ENCODE assay signal across 8 mouse cellular contexts in the genomic region with DNA sequence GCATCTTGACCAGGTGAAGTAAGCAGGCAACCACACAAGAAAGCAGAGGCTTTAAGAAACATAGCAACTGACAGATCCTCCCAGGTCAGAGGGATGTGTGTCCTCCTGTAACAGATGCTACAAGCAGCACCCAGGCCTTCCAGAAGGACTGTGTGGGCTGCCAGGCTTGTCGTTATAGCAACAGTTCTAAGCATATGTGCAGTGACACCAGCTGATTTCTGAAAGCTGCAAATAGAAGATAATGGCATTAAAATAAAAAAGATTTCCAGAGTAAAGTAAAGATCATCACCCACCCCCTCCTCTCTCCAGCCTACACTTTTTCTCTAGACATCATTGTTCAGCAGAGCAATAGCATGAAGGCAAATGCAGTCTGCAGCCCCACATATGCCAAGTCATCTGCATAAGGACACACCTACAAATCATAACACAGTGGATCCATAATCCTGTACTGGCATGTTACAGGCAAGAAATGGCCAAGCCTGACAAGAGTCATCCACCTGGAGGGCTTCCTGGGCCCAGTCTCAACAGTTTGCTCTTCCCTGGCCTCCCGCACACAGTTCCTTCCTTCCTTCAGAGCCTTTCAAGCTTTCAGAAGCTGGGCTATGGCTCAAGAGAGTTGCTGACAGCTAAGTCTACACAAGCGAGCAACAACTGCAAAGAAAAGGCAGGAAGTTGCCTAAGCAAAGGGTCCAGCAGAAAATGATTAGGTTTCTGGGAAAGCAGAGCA.
DNase-seq lines count a peak whose midpoint lies in the region; ATAC-seq lines count a peak whose summit lies in the region.

No protein-coding gene starts in this region.

- H3K9me3 ChIP-seq in embryonic facial prominence, embryonic 15.5 days (replicated peaks): no peaks in the 10 kb centered on the region
- H3K9me3 ChIP-seq in embryonic facial prominence, embryonic 10.5 days: no peaks in the 10 kb centered on the region

- DNase-seq in embryonic facial prominence, embryonic 10.5 days (ENCODE audit: low spot score): no peak
- peak; percentile 25 to 32 for DNase-seq in urinary bladder, postnatal 36 days (ENCODE audit: low spot score in 2 of 2)
- DNase-seq in urinary bladder, adult 2 months (ENCODE audit: low spot score): no peak
- DNase-seq in layer of hippocampus, postnatal 36 days: peak; percentile 76 to 82
- DNase-seq in right cerebral cortex, postnatal 4 days: peak; percentile 48
- DNase-seq in ovary, adult 18-20 months (ENCODE audit: low spot score): no peak
- no peak for DNase-seq in lung, adult 18-20 months

- no peak overlapping the region for H3K4me3 ChIP-seq in embryonic facial prominence, embryonic 15.5 days (replicated peaks)
- H3K4me3 ChIP-seq in embryonic facial prominence, embryonic 10.5 days: no peak overlapping the region

- H3K27me3 ChIP-seq in embryonic facial prominence, embryonic 15.5 days: no peaks in the 10 kb centered on the region
- no peaks in the 10 kb centered on the region for H3K27me3 ChIP-seq in embryonic facial prominence, embryonic 10.5 days (replicated peaks; ENCODE audit: low read depth, poor library complexity, severe bottlenecking)

- WGBS in embryonic facial prominence, embryonic 15.5 days: 57% methylated on average over 3 of the region's 3 CpGs
- 81% methylated on average over 3 of the region's 3 CpGs for WGBS in embryonic facial prominence, embryonic 10.5 days

- peak overlapping the region; percentile 28 for H3K27ac ChIP-seq in embryonic facial prominence, embryonic 15.5 days (replicated peaks)
- no peak overlapping the region for H3K27ac ChIP-seq in embryonic facial prominence, embryonic 10.5 days (replicated peaks)

- no peak for ATAC-seq in embryonic facial prominence, embryonic 15.5 days (ENCODE audit: insufficient number of reproducible peaks, low FRiP score, low TSS enrichment, low read depth)

- peaks cover 48% of the 10 kb centered on the region for H3K4me1 ChIP-seq in embryonic facial prominence, embryonic 15.5 days
- H3K4me1 ChIP-seq in embryonic facial prominence, embryonic 10.5 days: peaks cover 14% of the 10 kb centered on the region

- H3K4me2 ChIP-seq in embryonic facial prominence, embryonic 15.5 days (replicated peaks): no peak overlapping the region

- H3K9ac ChIP-seq in embryonic facial prominence, embryonic 15.5 days: no peak overlapping the region

- H3K36me3 ChIP-seq in embryonic facial prominence, embryonic 15.5 days: no peaks in the 10 kb centered on the region
- H3K36me3 ChIP-seq in embryonic facial prominence, embryonic 10.5 days (replicated peaks): peaks cover 16% of the 10 kb centered on the region

Comparison
In these comparisons a context has a peak if more than half of its experiments do, and no peak if none do; other contexts are left out.
1. DNase-seq: peak in urinary bladder, postnatal 36 days (2 of 2), layer of hippocampus, postnatal 36 days (2 of 2) and right cerebral cortex, postnatal 4 days (single experiment); none in embryonic facial prominence, embryonic 10.5 days (single experiment), urinary bladder, adult 2 months (single experiment), ovary, adult 18-20 months (single experiment) and lung, adult 18-20 months (0 of 2).